Mouse (Mus musculus) CH12.LX (cell line): ENCODE measurements around the gene Gm10447.

Source experiments
- BHLHE40 ChIP-seq: IDR thresholded peaks from 2 replicates; pipeline ENCODE4 v1.6.1; 2011; ENCODE audit warnings: mild to moderate bottlenecking, low read depth, low read length, improper control_type of control experiment
- CTCF ChIP-seq, 2 experiments: IDR thresholded peaks in 1 of 2; conservative IDR thresholded peaks in 1 of 2; 2 replicates each; pipeline ENCODE4 v1.5.1; 2011 to 2012; ENCODE audit warnings: low read depth in 2 of 2, low read length in 2 of 2, improper control_type of control experiment in 1 of 2, inconsistent platforms in 1 of 2, mild to moderate bottlenecking in 1 of 2, moderate library complexity in 1 of 2
- ETS1 ChIP-seq: conservative IDR thresholded peaks from 2 replicates; pipeline ENCODE4 v1.6.1; 2012; ENCODE audit warnings: low read depth, mild to moderate bottlenecking, inconsistent platforms, low read length, improper control_type of control experiment, moderate library complexity
- GABPA ChIP-seq: IDR thresholded peaks from 2 replicates; pipeline ENCODE4 v1.6.1; 2012; ENCODE audit warnings: low read depth, low read length, improper control_type of control experiment, inconsistent platforms; ENCODE audit not compliant: insufficient replicate concordance
- MAX ChIP-seq: IDR thresholded peaks from 2 replicates; pipeline ENCODE4 v1.6.1; 2011; ENCODE audit warnings: low read length, improper control_type of control experiment
- NELFE ChIP-seq: IDR thresholded peaks from 2 replicates; pipeline ENCODE4 v1.6.1; 2011; ENCODE audit warnings: low read depth, low read length, improper control_type of control experiment
- NRF1 ChIP-seq: IDR thresholded peaks from 2 replicates; pipeline ENCODE4 v1.6.1; 2014; ENCODE audit warnings: low read depth, mild to moderate bottlenecking, inconsistent platforms, low read length, improper control_type of control experiment, moderate library complexity
- POLR2A ChIP-seq: IDR thresholded peaks from 2 replicates; pipeline ENCODE4 v1.6.1; 2011; ENCODE audit warnings: low read depth, mild to moderate bottlenecking, improper control_type of control experiment, low read length
- POLR2AphosphoS2 ChIP-seq: IDR thresholded peaks from 2 replicates; pipeline ENCODE4 v1.6.1; 2011; ENCODE audit warnings: low read depth, low read length, improper control_type of control experiment
- RAD21 ChIP-seq: IDR thresholded peaks from 2 replicates; pipeline ENCODE4 v1.6.1; 2011; ENCODE audit warnings: low read depth, mild to moderate bottlenecking, low read length, improper control_type of control experiment, moderate library complexity
- RCOR1 ChIP-seq: conservative IDR thresholded peaks from 2 replicates; pipeline ENCODE4 v1.6.1; 2012; ENCODE audit warnings: low read depth, mild to moderate bottlenecking, inconsistent platforms, low read length, improper control_type of control experiment
- SMC3 ChIP-seq: IDR thresholded peaks from 2 replicates; pipeline ENCODE4 v1.6.1; 2011; ENCODE audit warnings: low read depth, low read length, improper control_type of control experiment

DNA sequence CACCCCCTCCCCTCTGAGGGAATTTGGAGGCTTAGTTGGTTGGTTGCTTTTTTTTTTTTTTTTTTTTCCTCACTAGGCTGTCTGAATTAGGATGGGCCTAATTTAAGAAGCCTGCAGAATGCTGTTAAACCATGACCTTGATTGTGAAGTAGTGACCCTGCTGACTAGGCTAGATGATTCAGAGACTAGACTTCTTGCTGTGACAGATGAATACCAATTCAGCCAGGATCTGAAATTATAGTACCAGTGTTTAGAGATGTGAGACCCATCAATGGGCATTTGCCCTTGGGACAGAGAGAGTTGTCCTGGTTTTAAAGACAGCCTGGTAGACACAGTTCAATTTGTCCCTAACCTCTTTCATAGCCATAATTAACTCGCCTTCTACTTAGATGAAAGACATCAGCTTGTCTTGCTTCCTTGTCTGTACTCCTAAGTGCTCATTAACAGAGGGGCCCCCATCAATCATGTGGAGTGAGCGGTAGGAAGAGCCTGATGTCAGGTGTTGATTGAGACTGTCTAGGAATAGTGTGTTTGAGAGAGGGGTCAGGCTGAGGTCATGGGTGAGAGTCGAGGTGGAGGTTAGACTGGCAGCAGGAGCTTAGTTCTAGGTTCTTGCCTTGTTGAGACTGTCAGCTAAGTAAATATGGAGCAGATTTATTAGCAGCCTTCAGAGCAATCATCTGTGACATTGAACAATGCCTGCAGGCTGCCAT is 36.5 kb upstream of the Gm10447 start:
- no peak for TF ChIP-seq NELFE
- TF ChIP-seq CTCF (conservative IDR thresholded peaks at IDR 0.05 in 1 of 2, IDR thresholded peaks at IDR 0.05 in 1 of 2; ENCODE audit: low read depth in 2 of 2, low read length in 2 of 2): no peak
- TF ChIP-seq MAX: no peak
- no peak for TF ChIP-seq GABPA
- TF ChIP-seq RCOR1: no peak
- no peak for TF ChIP-seq POLR2AphosphoS2
- TF ChIP-seq ETS1: no peak
- no peak for TF ChIP-seq POLR2A
- TF ChIP-seq RAD21: no peak
- no peak for TF ChIP-seq BHLHE40
- no peak for TF ChIP-seq NRF1
- no peak for TF ChIP-seq SMC3
